Mouse (Mus musculus): ENCODE data around the gene Arhgef10l. TPM values are rescaled to one million over a fixed set of nuclear protein-coding genes. Genes with fewer than 3 reads are reported as not detected.
A peak's percentile ranks its signal among the peaks of the same experiment; 100 is the strongest.

Arhgef10l gene
- polyA plus RNA-seq, 1 experiment = 14.2 TPM

GRCm38 (mm10) chr4:140598846-140599245, 67.0 kb downstream of the Arhgef10l start:
- Histone ChIP-seq H3K4me1 (ENCODE audit: control insufficient read depth, insufficient read depth, insufficient read length, low read length) (peaks cover 9% of the 10 kb centered on the region; the same call in 1 of the 2 replicates), H3K27ac (ENCODE audit: insufficient read depth, low read depth, low read length) (no peak overlapping the region), H3K27me3 (ENCODE audit: control insufficient read depth, insufficient read depth, low read length) (no peaks in the 10 kb centered on the region), H3K4me3 (ENCODE audit: low read depth, low read length) (no peak overlapping the region), H3K36me3 (ENCODE audit: control insufficient read depth, insufficient read depth, low read length) (no peaks in the 10 kb centered on the region)
- TF ChIP-seq POLR2A (IDR thresholded peaks at IDR 0.05; ENCODE audit: low read depth, low read length) (no peak), CTCF (IDR thresholded peaks at IDR 0.05; ENCODE audit: extremely low read depth, insufficient read length, insufficient replicate concordance, low read depth, low read length) (no peak)
- 50% methylated on average over 5 of the region's 5 CpGs for WGBS

GRCm38 (mm10) chr4:140597928-140598327, 67.9 kb downstream of the Arhgef10l start:
- H3K4me1 ChIP-seq (ENCODE audit: control insufficient read depth, insufficient read depth, insufficient read length, low read length) = peaks cover 9% of the 10 kb centered on the region; the same call in 1 of the 2 replicates
- H3K27me3 ChIP-seq (ENCODE audit: control insufficient read depth, insufficient read depth, low read length) = no peaks in the 10 kb centered on the region
- WGBS = 94% methylated on average over 6 of the region's 6 CpGs
- TF ChIP-seq CTCF (IDR thresholded peaks at IDR 0.05; ENCODE audit: extremely low read depth, insufficient read length, insufficient replicate concordance, low read depth, low read length) (no peak), POLR2A (IDR thresholded peaks at IDR 0.05; ENCODE audit: low read depth, low read length) (no peak)
- no peak overlapping the region for H3K4me3 ChIP-seq (ENCODE audit: low read depth, low read length)
- H3K27ac ChIP-seq (ENCODE audit: insufficient read depth, low read depth, low read length) = no peak overlapping the region
- no peaks in the 10 kb centered on the region for H3K36me3 ChIP-seq (ENCODE audit: control insufficient read depth, insufficient read depth, low read length)

- no peak overlapping the region for H3K4me3 ChIP-seq (ENCODE audit: low read depth, low read length)
- H3K27ac ChIP-seq (ENCODE audit: insufficient read depth, low read depth, low read length) = no peak overlapping the region
- peaks cover 9% of the 10 kb centered on the region; the same call in 1 of the 2 replicates for H3K4me1 ChIP-seq (ENCODE audit: control insufficient read depth, insufficient read depth, insufficient read length, low read length)
- H3K27me3 ChIP-seq (ENCODE audit: control insufficient read depth, insufficient read depth, low read length) = no peaks in the 10 kb centered on the region
- TF ChIP-seq CTCF (IDR thresholded peaks at IDR 0.05; ENCODE audit: extremely low read depth, insufficient read length, insufficient replicate concordance, low read depth, low read length) = no peak
- no peak for TF ChIP-seq POLR2A (IDR thresholded peaks at IDR 0.05; ENCODE audit: low read depth, low read length)
- 95% methylated on average over 5 of the region's 5 CpGs for WGBS
- no peaks in the 10 kb centered on the region for H3K36me3 ChIP-seq (ENCODE audit: control insufficient read depth, insufficient read depth, low read length)
These were observed 68.4 kb downstream of the Arhgef10l start for GRCm38 (mm10) chr4:140597378-140597777.

- Histone ChIP-seq H3K27ac (ENCODE audit: insufficient read depth, low read depth, low read length) (no peak overlapping the region), H3K27me3 (ENCODE audit: control insufficient read depth, insufficient read depth, low read length) (no peaks in the 10 kb centered on the region), H3K36me3 (ENCODE audit: control insufficient read depth, insufficient read depth, low read length) (no peaks in the 10 kb centered on the region), H3K4me1 (ENCODE audit: control insufficient read depth, insufficient read depth, insufficient read length, low read length) (0 out of 2 replicates have a peak, but pooled peaks cover 3% of the 10 kb centered on the region), H3K4me3 (ENCODE audit: low read depth, low read length) (no peak overlapping the region)
- no peak for TF ChIP-seq POLR2A (IDR thresholded peaks at IDR 0.05; ENCODE audit: low read depth, low read length)
- 91% methylated on average over 14 of the region's 14 CpGs for WGBS
These were observed 71.9 kb downstream of the Arhgef10l start for GRCm38 (mm10) chr4:140593771-140594505.

GRCm38 (mm10) chr4:140592990-140593770, 72.6 kb downstream of the Arhgef10l start:
- no peak overlapping the region for H3K27ac ChIP-seq (ENCODE audit: insufficient read depth, low read depth, low read length)
- 83% methylated on average over 16 of the region's 16 CpGs for WGBS
- no peak for TF ChIP-seq POLR2A (IDR thresholded peaks at IDR 0.05; ENCODE audit: low read depth, low read length)
- TF ChIP-seq CTCF (IDR thresholded peaks at IDR 0.05; ENCODE audit: extremely low read depth, insufficient read length, insufficient replicate concordance, low read depth, low read length) = no peak
- H3K4me1 ChIP-seq (ENCODE audit: control insufficient read depth, insufficient read depth, insufficient read length, low read length) = no peaks in the 10 kb centered on the region
- no peaks in the 10 kb centered on the region for H3K36me3 ChIP-seq (ENCODE audit: control insufficient read depth, insufficient read depth, low read length)
- H3K27me3 ChIP-seq (ENCODE audit: control insufficient read depth, insufficient read depth, low read length) = no peaks in the 10 kb centered on the region
- H3K4me3 ChIP-seq (ENCODE audit: low read depth, low read length) = no peak overlapping the region

GRCm38 (mm10) chr4:140592217-140592759, 73.5 kb downstream of the Arhgef10l start:
- H3K4me1 ChIP-seq (ENCODE audit: control insufficient read depth, insufficient read depth, insufficient read length, low read length) = no peaks in the 10 kb centered on the region
- TF ChIP-seq CTCF (IDR thresholded peaks at IDR 0.05; ENCODE audit: extremely low read depth, insufficient read length, insufficient replicate concordance, low read depth, low read length) = peak; percentile 82
- TF ChIP-seq POLR2A (IDR thresholded peaks at IDR 0.05; ENCODE audit: low read depth, low read length) = no peak
- WGBS = 37% methylated on average over 11 of the region's 11 CpGs
- H3K36me3 ChIP-seq (ENCODE audit: control insufficient read depth, insufficient read depth, low read length) = no peaks in the 10 kb centered on the region; the same call in 1 of the 2 replicates
- no peak overlapping the region for H3K4me3 ChIP-seq (ENCODE audit: low read depth, low read length)
- H3K27me3 ChIP-seq (ENCODE audit: control insufficient read depth, insufficient read depth, low read length) = no peaks in the 10 kb centered on the region
- H3K27ac ChIP-seq (ENCODE audit: insufficient read depth, low read depth, low read length) = no peak overlapping the region

- Histone ChIP-seq H3K27me3 (ENCODE audit: control insufficient read depth, insufficient read depth, low read length) (no peaks in the 10 kb centered on the region), H3K4me3 (ENCODE audit: low read depth, low read length) (no peak overlapping the region), H3K27ac (ENCODE audit: insufficient read depth, low read depth, low read length) (no peak overlapping the region), H3K36me3 (ENCODE audit: control insufficient read depth, insufficient read depth, low read length) (no peaks in the 10 kb centered on the region; the same call in 1 of the 2 replicates), H3K4me1 (ENCODE audit: control insufficient read depth, insufficient read depth, insufficient read length, low read length) (0 out of 2 replicates have a peak, but pooled peaks cover 3% of the 10 kb centered on the region)
- no peak for TF ChIP-seq CTCF (IDR thresholded peaks at IDR 0.05; ENCODE audit: extremely low read depth, insufficient read length, insufficient replicate concordance, low read depth, low read length)
- no peak for TF ChIP-seq POLR2A (IDR thresholded peaks at IDR 0.05; ENCODE audit: low read depth, low read length)
- WGBS = 42% methylated on average over 5 of the region's 5 CpGs
These were observed 79.3 kb downstream of the Arhgef10l start for GRCm38 (mm10) chr4:140586478-140586877.
